Mouse (Mus musculus): ENCODE results near the gene Krt4.

The Krt4 gene

GRCm38 (mm10) chr15:101892820-101893219 is 31.7 kb downstream of the Krt4 start, which contains the start of gene Krt76:
Krt76 (minus strand) TSS chr15:101892920.
- no peak for DNase-seq

GRCm38 (mm10) chr15:101879776-101880175 is 44.8 kb downstream of the Krt4 start:
- DNase-seq, result no peak

GRCm38 (mm10) chr15:101878041-101878440 is 46.5 kb downstream of the Krt4 start:
- no peak for DNase-seq

- no peak for DNase-seq
Observed at GRCm38 (mm10) chr15:101874383-101874782, 50.2 kb downstream of the Krt4 start.

GRCm38 (mm10) chr15:101873231-101873630 is 51.3 kb downstream of the Krt4 start:
- no peak for DNase-seq

GRCm38 (mm10) chr15:101869431-101869830 is 55.1 kb downstream of the Krt4 start, which contains the start of gene Krt77:
Krt77 (minus strand) TSS chr15:101869705.
- DNase-seq, result no peak
